Mouse (Mus musculus) G1E (cell line): Measurements from ENCODE around the gene Gltp.

Experiments
- CTCF ChIP-seq: IDR thresholded peaks from 2 replicates; pipeline ENCODE4 v1.5.1; 2012; ENCODE audit warnings: low read depth, low read length, inconsistent platforms, mixed read lengths
- GATA2 ChIP-seq: IDR thresholded peaks from 2 replicates; pipeline ENCODE4 v1.6.1; 2012; ENCODE audit warnings: low read depth, low read length, inconsistent platforms, borderline replicate concordance
- TAL1 ChIP-seq: conservative IDR thresholded peaks from 2 replicates; pipeline ENCODE4 v1.6.1; 2012; ENCODE audit warnings: low read depth, low read length, inconsistent platforms, mixed read lengths

DNA sequence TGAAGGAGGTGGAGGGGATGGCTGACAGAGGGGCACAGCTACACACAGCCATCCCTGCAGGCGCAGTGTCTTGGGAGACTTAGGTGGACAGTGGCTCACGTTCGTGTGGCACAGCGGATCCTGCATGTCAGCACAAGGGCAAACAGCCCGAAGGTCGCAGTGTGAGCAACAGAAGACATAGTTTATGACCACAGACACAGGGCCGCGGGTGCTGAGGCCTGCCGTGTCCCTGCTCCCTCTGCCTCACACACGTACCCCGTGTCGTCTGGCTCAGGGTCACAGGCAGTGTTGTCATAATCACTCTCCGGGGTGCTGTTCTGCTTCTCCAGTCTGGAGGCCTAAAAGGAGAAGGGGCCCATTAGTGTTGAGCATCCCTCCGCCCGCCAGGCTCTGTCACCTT, 42.8 kb upstream of the Gltp start:
- TF ChIP-seq CTCF (no peak), GATA2 (no peak), TAL1 (no peak)
